Mouse (Mus musculus): Measurements from ENCODE around the gene Cx3cl1. TPM values are rescaled to one million over a fixed set of nuclear protein-coding genes. Genes with fewer than 3 reads are reported as not detected.
A peak's percentile ranks its signal among the peaks of the same experiment; 100 is the strongest.

The Cx3cl1 gene
- polyA plus RNA-seq, 1 experiment from 2014 or later: 14.2 TPM

- H3K4me2 ChIP-seq (replicated peaks): no peak within 1 kb of the TSS
- H3K27ac ChIP-seq: no peak within 1 kb of the TSS
- WGBS: 93% methylated on average over 7 of the region's 7 CpGs
- no peak within 1 kb of the TSS for H3K9ac ChIP-seq (replicated peaks)
- no peak for ATAC-seq
- H3K36me3 ChIP-seq: no peaks in the 10 kb centered on the region
- no peaks in the 10 kb centered on the region for H3K4me1 ChIP-seq (replicated peaks)
- H3K9me3 ChIP-seq: no peaks in the 10 kb centered on the region
- H3K4me3 ChIP-seq (replicated peaks): no peak within 1 kb of the TSS
- no peaks in the 10 kb centered on the region for H3K27me3 ChIP-seq
These were observed 26.2 kb upstream of the Cx3cl1 start, which contains the start of gene Ccl22 for GRCm38 (mm10) chr8:94745476-94746184. TSS of gene Ccl22 (plus strand) at chr8:94745590.

GRCm38 (mm10) chr8:94746832-94747231 lies 25.0 kb upstream of the Cx3cl1 start:
- Histone ChIP-seq H3K9ac (replicated peaks) (no peak overlapping the region), H3K27ac (no peak overlapping the region), H3K4me2 (replicated peaks) (no peak overlapping the region), H3K27me3 (no peaks in the 10 kb centered on the region), H3K4me1 (replicated peaks) (no peaks in the 10 kb centered on the region), H3K9me3 (no peaks in the 10 kb centered on the region), H3K4me3 (replicated peaks) (no peak overlapping the region), H3K36me3 (no peaks in the 10 kb centered on the region)
- WGBS: 85% methylated on average over 8 of the region's 8 CpGs
- no peak for ATAC-seq

- Histone ChIP-seq H3K4me2 (replicated peaks) (no peak overlapping the region), H3K27ac (no peak overlapping the region), H3K4me1 (replicated peaks) (no peaks in the 10 kb centered on the region), H3K4me3 (replicated peaks) (no peak overlapping the region), H3K36me3 (no peaks in the 10 kb centered on the region), H3K9me3 (no peaks in the 10 kb centered on the region), H3K27me3 (no peaks in the 10 kb centered on the region), H3K9ac (replicated peaks) (no peak overlapping the region)
- no peak for ATAC-seq
- 66% methylated on average over 4 of the region's 4 CpGs for WGBS
These were observed 23.4 kb upstream of the Cx3cl1 start for GRCm38 (mm10) chr8:94748363-94748762.

- no peak for ATAC-seq
- Histone ChIP-seq H3K27me3 (no peaks in the 10 kb centered on the region), H3K4me3 (replicated peaks) (no peak overlapping the region), H3K36me3 (no peaks in the 10 kb centered on the region), H3K4me1 (replicated peaks) (no peaks in the 10 kb centered on the region), H3K4me2 (replicated peaks) (no peak overlapping the region), H3K27ac (no peak overlapping the region), H3K9ac (replicated peaks) (no peak overlapping the region), H3K9me3 (no peaks in the 10 kb centered on the region)
- 83% methylated on average over 3 of the region's 3 CpGs for WGBS
These were observed 21.9 kb upstream of the Cx3cl1 start for GRCm38 (mm10) chr8:94749942-94750341.

- H3K36me3 ChIP-seq: no peaks in the 10 kb centered on the region
- H3K27ac ChIP-seq: no peak overlapping the region
- no peak overlapping the region for H3K9ac ChIP-seq (replicated peaks)
- H3K4me1 ChIP-seq (replicated peaks): no peaks in the 10 kb centered on the region
- WGBS: 83% methylated on average over 10 of the region's 10 CpGs
- no peaks in the 10 kb centered on the region for H3K27me3 ChIP-seq
- ATAC-seq: no peak
- H3K9me3 ChIP-seq: no peaks in the 10 kb centered on the region
- H3K4me3 ChIP-seq (replicated peaks): no peak overlapping the region
- no peak overlapping the region for H3K4me2 ChIP-seq (replicated peaks)
These were observed 20.6 kb upstream of the Cx3cl1 start for GRCm38 (mm10) chr8:94751023-94751849.

GRCm38 (mm10) chr8:94754006-94754405 lies 17.8 kb upstream of the Cx3cl1 start:
- Histone ChIP-seq H3K27ac (no peak overlapping the region), H3K27me3 (no peaks in the 10 kb centered on the region), H3K4me2 (replicated peaks) (no peak overlapping the region), H3K9ac (replicated peaks) (no peak overlapping the region), H3K36me3 (no peaks in the 10 kb centered on the region), H3K4me3 (replicated peaks) (no peak overlapping the region), H3K9me3 (no peaks in the 10 kb centered on the region), H3K4me1 (replicated peaks) (no peaks in the 10 kb centered on the region)
- WGBS: 87% methylated on average over 2 of the region's 2 CpGs
- no peak for ATAC-seq

- Histone ChIP-seq H3K27ac (no peak overlapping the region), H3K36me3 (no peaks in the 10 kb centered on the region), H3K9ac (replicated peaks) (no peak overlapping the region), H3K27me3 (no peaks in the 10 kb centered on the region), H3K9me3 (no peaks in the 10 kb centered on the region), H3K4me3 (replicated peaks) (no peak overlapping the region), H3K4me1 (replicated peaks) (no peaks in the 10 kb centered on the region), H3K4me2 (replicated peaks) (no peak overlapping the region)
- no peak for ATAC-seq
- 69% methylated on average over 2 of the region's 2 CpGs for WGBS
These were observed 17.3 kb upstream of the Cx3cl1 start for GRCm38 (mm10) chr8:94754486-94754885.

- 79% methylated on average over 9 of the region's 9 CpGs for WGBS
- Histone ChIP-seq H3K4me1 (replicated peaks) (peaks cover 13% of the 10 kb centered on the region), H3K27me3 (peaks cover 23% of the 10 kb centered on the region), H3K4me2 (replicated peaks) (no peak overlapping the region), H3K36me3 (no peaks in the 10 kb centered on the region), H3K4me3 (replicated peaks) (no peak overlapping the region), H3K9ac (replicated peaks) (no peak overlapping the region), H3K9me3 (no peaks in the 10 kb centered on the region), H3K27ac (no peak overlapping the region)
- no peak for ATAC-seq
These were observed 4.8 kb upstream of the Cx3cl1 start for GRCm38 (mm10) chr8:94767035-94767434.

- Histone ChIP-seq H3K9me3 (no peaks in the 10 kb centered on the region), H3K4me1 (replicated peaks) (peaks cover 35% of the 10 kb centered on the region), H3K27ac (no peak overlapping the region), H3K27me3 (peaks cover 31% of the 10 kb centered on the region), H3K9ac (replicated peaks) (no peak overlapping the region), H3K4me2 (replicated peaks) (no peak overlapping the region; the same call in 1 of the 2 replicates), H3K36me3 (no peaks in the 10 kb centered on the region), H3K4me3 (replicated peaks) (no peak overlapping the region)
- 57% methylated on average over 6 of the region's 6 CpGs for WGBS
- no peak for ATAC-seq
These were observed 864 bp upstream of the Cx3cl1 start for GRCm38 (mm10) chr8:94770945-94771344.

- Histone ChIP-seq H3K36me3 (no peaks in the 10 kb centered on the region), H3K4me2 (replicated peaks) (peak overlapping the region; percentile 88), H3K4me3 (replicated peaks) (peak overlapping the region; percentile 55), H3K9ac (replicated peaks) (peak overlapping the region; percentile 78; the same call in 1 of the 2 replicates), H3K27ac (no peak overlapping the region), H3K27me3 (peaks cover 31% of the 10 kb centered on the region), H3K4me1 (replicated peaks) (peaks cover 39% of the 10 kb centered on the region), H3K9me3 (no peaks in the 10 kb centered on the region)
- 51% methylated on average over 6 of the region's 6 CpGs for WGBS
- no peak for ATAC-seq
These were observed 1.2 kb downstream of the Cx3cl1 start for GRCm38 (mm10) chr8:94773048-94773447.

GRCm38 (mm10) chr8:94773700-94774171 lies 1.9 kb downstream of the Cx3cl1 start:
- H3K4me2 ChIP-seq (replicated peaks): peak overlapping the region; percentile 88
- H3K9me3 ChIP-seq: no peaks in the 10 kb centered on the region
- 8% methylated on average over 12 of the region's 12 CpGs for WGBS
- H3K4me1 ChIP-seq (replicated peaks): peaks cover 46% of the 10 kb centered on the region
- ATAC-seq: peak; percentile 40
- H3K9ac ChIP-seq (replicated peaks): peak overlapping the region; percentile 43; the same call in 1 of the 2 replicates
- H3K27me3 ChIP-seq: peaks cover 31% of the 10 kb centered on the region
- peak overlapping the region; percentile 55 for H3K4me3 ChIP-seq (replicated peaks)
- 0 out of 2 replicates have a peak overlapping the region, but pooled peaks have one; percentile 27 for H3K27ac ChIP-seq
- no peaks in the 10 kb centered on the region for H3K36me3 ChIP-seq

- ATAC-seq: no peak
- Histone ChIP-seq H3K4me2 (replicated peaks) (no peak overlapping the region), H3K36me3 (no peaks in the 10 kb centered on the region), H3K9me3 (no peaks in the 10 kb centered on the region), H3K4me3 (replicated peaks) (no peak overlapping the region), H3K4me1 (replicated peaks) (peaks cover 49% of the 10 kb centered on the region), H3K9ac (replicated peaks) (no peak overlapping the region), H3K27ac (no peak overlapping the region), H3K27me3 (peaks cover 27% of the 10 kb centered on the region)
- 93% methylated on average over 1 of the region's 1 CpGs for WGBS
These were observed 2.8 kb downstream of the Cx3cl1 start for GRCm38 (mm10) chr8:94774601-94775000.
